Mouse (Mus musculus): ENCODE data around the gene Rad18.

Gene Rad18

GRCm38 (mm10) chr6:112632071-112632470 is 64.4 kb downstream of the Rad18 start:
- DNase-seq = no peak

- DNase-seq = no peak
Observed at GRCm38 (mm10) chr6:112630291-112630690, 66.2 kb downstream of the Rad18 start.

GRCm38 (mm10) chr6:112628301-112628700 is 68.2 kb downstream of the Rad18 start:
- no peak for DNase-seq

- no peak for DNase-seq
Observed at GRCm38 (mm10) chr6:112622321-112622720, 74.2 kb downstream of the Rad18 start.

- DNase-seq = no peak
Observed at GRCm38 (mm10) chr6:112620027-112620426, 76.5 kb downstream of the Rad18 start.

- DNase-seq = no peak
Observed at GRCm38 (mm10) chr6:112617728-112618318, 78.7 kb downstream of the Rad18 start.

- DNase-seq = no peak
Observed at GRCm38 (mm10) chr6:112609027-112609426, 87.5 kb downstream of the Rad18 start.

- no peak for DNase-seq
Observed at GRCm38 (mm10) chr6:112603866-112604265, 92.6 kb downstream of the Rad18 start.

GRCm38 (mm10) chr6:112594971-112595370 is 101.5 kb downstream of the Rad18 start:
- no peak for DNase-seq

GRCm38 (mm10) chr6:112587912-112588311 is 108.6 kb downstream of the Rad18 start:
- DNase-seq = no peak

- no peak for DNase-seq
Observed at GRCm38 (mm10) chr6:112586999-112587398, 109.5 kb downstream of the Rad18 start.

GRCm38 (mm10) chr6:112584961-112585360 is 111.5 kb downstream of the Rad18 start:
- DNase-seq = no peak

GRCm38 (mm10) chr6:112582022-112582421 is 114.5 kb downstream of the Rad18 start:
- no peak for DNase-seq

GRCm38 (mm10) chr6:112577198-112577597 is 119.3 kb downstream of the Rad18 start:
- peak; percentile 41 for DNase-seq

GRCm38 (mm10) chr6:112574558-112574957 is 121.9 kb downstream of the Rad18 start:
- peak; percentile 56 for DNase-seq

GRCm38 (mm10) chr6:112570413-112570812 is 126.1 kb downstream of the Rad18 start:
- DNase-seq = no peak

All from thymus, postnatal 4 days (tissue).